Mouse (Mus musculus): ENCODE results near the gene Ambra1. TPM values are rescaled to one million over a fixed set of nuclear protein-coding genes. Genes with fewer than 3 reads are reported as not detected.

Gene Ambra1
- total RNA-seq, 1 experiment: 27.0 TPM

DNA sequence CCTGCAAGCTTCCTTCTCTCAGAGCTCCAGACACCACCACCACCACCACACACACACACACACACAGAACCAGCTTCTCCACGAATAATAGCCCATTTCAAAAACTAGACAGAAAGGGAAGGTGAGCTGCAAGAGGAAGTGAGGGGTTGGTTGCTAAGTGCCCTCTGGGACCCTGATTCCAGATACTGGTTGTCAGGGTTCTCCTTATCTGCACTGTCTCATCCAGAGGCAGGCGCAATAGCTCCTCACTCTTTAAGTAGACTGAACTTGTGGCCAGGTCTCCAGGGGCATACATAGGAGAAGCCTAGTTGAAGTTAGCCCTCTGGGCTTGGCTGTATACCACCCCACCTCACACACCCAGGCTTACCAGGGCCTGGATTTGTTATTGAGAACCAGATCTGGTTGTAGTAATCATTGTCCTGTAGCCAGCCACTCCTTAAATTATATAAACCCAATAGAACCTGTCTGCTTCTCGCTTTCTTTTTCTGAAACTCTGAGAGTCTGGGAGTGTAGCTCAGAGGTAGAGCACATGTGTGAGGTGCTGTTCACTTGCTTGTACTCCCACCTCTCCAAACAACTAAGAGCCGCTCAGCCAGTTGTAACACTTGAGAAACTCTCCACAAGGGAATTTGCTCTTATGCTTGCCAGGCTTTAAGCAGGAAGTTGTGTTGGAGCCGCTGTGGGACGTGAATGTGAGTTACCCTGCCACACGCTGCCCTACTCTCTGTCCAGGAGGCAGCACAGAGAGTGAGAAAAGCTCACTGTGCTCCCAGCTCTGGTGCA, 183.6 kb downstream of the Ambra1 start:
- Histone ChIP-seq H3K9me3 (ENCODE audit: control insufficient read depth, insufficient read depth, low read depth, low read length) (no peaks in the 10 kb centered on the region), H3K9ac (ENCODE audit: insufficient read depth, low read depth, low read length, poor library complexity, severe bottlenecking) (no peak overlapping the region), H3K4me3 (ENCODE audit: insufficient read depth in 1 of 2, low read depth in 1 of 2, low read length in 2 of 2, poor library complexity in 1 of 2, severe bottlenecking in 1 of 2) (no peak overlapping the region), H3K4me1 (ENCODE audit: control insufficient read depth in 2 of 2, insufficient read depth in 2 of 2, low read length in 2 of 2, poor library complexity in 1 of 2) (no peaks in the 10 kb centered on the region; a peak in 1 of 4 replicates), H3K36me3 (ENCODE audit: control insufficient read depth, insufficient read depth, low read length, poor library complexity, severe bottlenecking) (peaks cover 53% of the 10 kb centered on the region), H3K27ac (ENCODE audit: insufficient read depth, low read depth, low read length, poor library complexity, severe bottlenecking) (no peak overlapping the region)
- DNase-seq (ENCODE audit: low read depth, low spot score): no peak
- TF ChIP-seq ZNF384 (IDR thresholded peaks at IDR 0.05; ENCODE audit: low read depth, low read length) (no peak), HCFC1 (IDR thresholded peaks at IDR 0.05; ENCODE audit: borderline replicate concordance, insufficient read depth, low read length) (no peak), MAFK (IDR thresholded peaks at IDR 0.05; ENCODE audit: insufficient read depth, low read depth, low read length) (no peak), CHD2 (IDR thresholded peaks at IDR 0.05; ENCODE audit: low read depth, low read length) (no peak), ZC3H11A (IDR thresholded peaks at IDR 0.05; ENCODE audit: borderline replicate concordance, low read depth, low read length) (no peak)
- in situ Hi-C loops (cut with MboI; ENCODE audit: low sequenced_read_pairs in 2 of 2, unreplicated experiment in 2 of 2): no loop called here

DNA sequence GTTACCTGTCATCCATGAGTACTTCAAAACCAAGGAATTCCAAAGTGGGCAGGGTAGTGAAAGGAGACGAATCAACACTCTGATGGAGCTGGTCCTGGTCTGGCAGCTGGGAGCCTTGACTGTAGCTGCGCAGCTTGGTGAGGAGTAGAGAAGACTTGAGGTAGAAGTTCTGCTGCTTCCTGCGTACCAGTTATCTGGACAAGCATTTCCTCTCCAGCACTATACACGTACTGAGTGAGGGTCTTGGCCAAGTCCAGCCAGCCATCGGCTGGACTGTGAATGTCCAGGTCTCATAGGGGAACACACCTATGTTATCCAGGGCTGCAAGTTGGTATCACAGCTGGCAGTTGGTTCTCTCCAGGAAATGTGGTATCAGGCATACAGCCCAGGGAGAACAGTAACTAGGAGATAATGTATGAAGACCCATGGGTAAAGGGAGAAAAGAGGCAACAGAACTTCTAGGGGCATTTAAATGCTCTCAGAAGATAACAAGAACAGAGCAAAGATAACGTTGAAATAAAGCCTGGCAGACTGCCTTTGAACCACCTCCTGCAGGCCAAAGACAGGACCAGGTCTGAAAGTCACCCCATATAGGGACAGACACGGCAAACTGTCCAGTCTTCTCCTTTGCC, 186.5 kb downstream of the Ambra1 start:
- H3K4me1 ChIP-seq (ENCODE audit: control insufficient read depth in 2 of 2, insufficient read depth in 2 of 2, low read length in 2 of 2, poor library complexity in 1 of 2): peaks cover 0 to 5% of the 10 kb centered on the region in 2 experiments; a peak in 1 of 4 replicates
- no peaks in the 10 kb centered on the region for H3K9me3 ChIP-seq (ENCODE audit: control insufficient read depth, insufficient read depth, low read depth, low read length)
- H3K36me3 ChIP-seq (ENCODE audit: control insufficient read depth, insufficient read depth, low read length, poor library complexity, severe bottlenecking): peaks cover 40% of the 10 kb centered on the region
- TF ChIP-seq HCFC1 (IDR thresholded peaks at IDR 0.05; ENCODE audit: borderline replicate concordance, insufficient read depth, low read length): no peak
- no peak for TF ChIP-seq ZC3H11A (IDR thresholded peaks at IDR 0.05; ENCODE audit: borderline replicate concordance, low read depth, low read length)
- TF ChIP-seq CHD2 (IDR thresholded peaks at IDR 0.05; ENCODE audit: low read depth, low read length): no peak
- no peak for TF ChIP-seq ZNF384 (IDR thresholded peaks at IDR 0.05; ENCODE audit: low read depth, low read length)
- TF ChIP-seq MAFK (IDR thresholded peaks at IDR 0.05; ENCODE audit: insufficient read depth, low read depth, low read length): no peak
- H3K9ac ChIP-seq (ENCODE audit: insufficient read depth, low read depth, low read length, poor library complexity, severe bottlenecking): no peak overlapping the region
- in situ Hi-C loops (cut with MboI; ENCODE audit: low sequenced_read_pairs in 2 of 2, unreplicated experiment in 2 of 2): no loop called here
- DNase-seq (ENCODE audit: low read depth, low spot score): no peak
- H3K4me3 ChIP-seq (ENCODE audit: insufficient read depth in 1 of 2, low read depth in 1 of 2, low read length in 2 of 2, poor library complexity in 1 of 2, severe bottlenecking in 1 of 2): no peak overlapping the region
- no peak overlapping the region for H3K27ac ChIP-seq (ENCODE audit: insufficient read depth, low read depth, low read length, poor library complexity, severe bottlenecking)

DNA sequence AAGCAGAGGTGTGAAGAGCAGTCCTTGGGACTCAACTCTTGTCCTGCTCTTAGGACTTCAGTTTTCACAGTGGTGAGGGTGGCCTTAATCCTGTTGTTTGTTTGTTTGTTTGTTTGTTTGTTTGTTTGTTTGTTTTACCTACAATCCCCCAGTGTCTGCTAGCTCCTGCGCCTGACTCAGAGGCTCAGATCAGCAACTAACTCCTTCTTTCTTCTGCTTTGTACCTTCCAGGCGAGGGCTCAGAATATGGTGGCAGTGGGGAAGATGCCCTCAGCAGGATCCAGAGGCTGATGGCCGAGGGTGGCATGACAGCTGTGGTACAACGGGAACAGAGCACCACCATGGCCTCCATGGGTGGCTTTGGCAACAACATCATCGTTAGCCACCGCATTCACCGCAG, 187.2 kb downstream of the Ambra1 start:
- in situ Hi-C loops (cut with MboI; ENCODE audit: low sequenced_read_pairs in 2 of 2, unreplicated experiment in 2 of 2): no loop called here
- Histone ChIP-seq H3K9me3 (ENCODE audit: control insufficient read depth, insufficient read depth, low read depth, low read length) (no peaks in the 10 kb centered on the region), H3K4me3 (ENCODE audit: insufficient read depth in 1 of 2, low read depth in 1 of 2, low read length in 2 of 2, poor library complexity in 1 of 2, severe bottlenecking in 1 of 2) (no peak overlapping the region), H3K27ac (ENCODE audit: insufficient read depth, low read depth, low read length, poor library complexity, severe bottlenecking) (no peak overlapping the region), H3K4me1 (ENCODE audit: control insufficient read depth in 2 of 2, insufficient read depth in 2 of 2, low read length in 2 of 2, poor library complexity in 1 of 2) (peaks cover 0 to 6% of the 10 kb centered on the region in 2 experiments; a peak in 1 of 4 replicates), H3K9ac (ENCODE audit: insufficient read depth, low read depth, low read length, poor library complexity, severe bottlenecking) (no peak overlapping the region), H3K36me3 (ENCODE audit: control insufficient read depth, insufficient read depth, low read length, poor library complexity, severe bottlenecking) (peaks cover 34% of the 10 kb centered on the region)
- no peak for TF ChIP-seq MAFK (IDR thresholded peaks at IDR 0.05; ENCODE audit: insufficient read depth, low read depth, low read length)
- no peak for TF ChIP-seq HCFC1 (IDR thresholded peaks at IDR 0.05; ENCODE audit: borderline replicate concordance, insufficient read depth, low read length)
- TF ChIP-seq ZC3H11A (IDR thresholded peaks at IDR 0.05; ENCODE audit: borderline replicate concordance, low read depth, low read length): no peak
- no peak for TF ChIP-seq CHD2 (IDR thresholded peaks at IDR 0.05; ENCODE audit: low read depth, low read length)
- TF ChIP-seq ZNF384 (IDR thresholded peaks at IDR 0.05; ENCODE audit: low read depth, low read length): no peak
- no peak for DNase-seq (ENCODE audit: low read depth, low spot score)

DNA sequence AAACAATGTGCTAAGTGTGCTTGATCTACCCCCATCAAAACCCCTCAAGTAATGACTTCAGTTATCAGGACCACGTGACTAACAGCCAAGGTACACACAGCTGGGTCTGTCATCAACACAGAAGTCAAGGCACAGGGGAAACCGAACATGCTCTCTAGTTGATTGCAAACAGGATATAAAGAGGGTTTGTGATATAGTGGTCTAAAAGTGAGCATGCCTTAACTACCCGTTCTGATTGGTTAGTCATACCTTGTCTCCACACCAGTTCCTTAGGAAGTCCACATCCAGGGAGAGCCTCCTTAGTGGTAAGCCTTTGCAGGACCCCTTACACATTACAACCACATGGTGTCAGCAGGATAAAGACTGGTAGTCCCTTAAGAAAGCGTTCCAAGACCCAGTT, 190.2 kb downstream of the Ambra1 start:
- H3K4me3 ChIP-seq (ENCODE audit: insufficient read depth in 1 of 2, low read depth in 1 of 2, low read length in 2 of 2, poor library complexity in 1 of 2, severe bottlenecking in 1 of 2): no peak overlapping the region
- H3K27ac ChIP-seq (ENCODE audit: insufficient read depth, low read depth, low read length, poor library complexity, severe bottlenecking): no peak overlapping the region
- TF ChIP-seq MAFK (IDR thresholded peaks at IDR 0.05; ENCODE audit: insufficient read depth, low read depth, low read length) (no peak), ZC3H11A (IDR thresholded peaks at IDR 0.05; ENCODE audit: borderline replicate concordance, low read depth, low read length) (no peak), HCFC1 (IDR thresholded peaks at IDR 0.05; ENCODE audit: borderline replicate concordance, insufficient read depth, low read length) (no peak), ZNF384 (IDR thresholded peaks at IDR 0.05; ENCODE audit: low read depth, low read length) (no peak), CHD2 (IDR thresholded peaks at IDR 0.05; ENCODE audit: low read depth, low read length) (no peak)
- peaks cover 16% of the 10 kb centered on the region for H3K36me3 ChIP-seq (ENCODE audit: control insufficient read depth, insufficient read depth, low read length, poor library complexity, severe bottlenecking)
- no peak for DNase-seq (ENCODE audit: low read depth, low spot score)
- H3K9ac ChIP-seq (ENCODE audit: insufficient read depth, low read depth, low read length, poor library complexity, severe bottlenecking): no peak overlapping the region
- H3K9me3 ChIP-seq (ENCODE audit: control insufficient read depth, insufficient read depth, low read depth, low read length): no peaks in the 10 kb centered on the region
- in situ Hi-C loops (cut with MboI; ENCODE audit: low sequenced_read_pairs in 2 of 2, unreplicated experiment in 2 of 2): no loop called here
- peaks cover 0 to 14% of the 10 kb centered on the region in 2 experiments; a peak in 2 of 4 replicates for H3K4me1 ChIP-seq (ENCODE audit: control insufficient read depth in 2 of 2, insufficient read depth in 2 of 2, low read length in 2 of 2, poor library complexity in 1 of 2)

Measured in ES-E14 (cell line).